Mouse (Mus musculus): ENCODE measurements around the gene Sult5a1.

DNA sequence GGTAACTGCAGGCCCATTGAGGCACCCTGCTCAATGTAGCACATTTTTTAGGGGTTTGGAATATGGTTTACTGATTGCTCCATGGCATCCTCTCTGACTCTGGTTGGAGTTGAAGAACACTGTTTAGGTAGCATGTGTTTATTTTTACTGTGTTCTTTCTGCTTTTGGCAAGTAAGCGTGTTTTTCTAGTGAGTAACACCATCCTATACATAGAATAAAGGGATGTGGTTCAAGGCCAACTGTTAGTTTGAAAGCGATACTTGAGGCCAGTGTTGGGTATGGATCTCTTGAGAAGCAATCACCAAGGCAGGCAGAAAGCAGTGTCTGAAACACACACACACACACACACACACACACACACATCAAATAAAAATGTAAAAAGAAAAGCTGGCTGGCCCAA, 29.9 kb upstream of the Sult5a1 start:
- TF ChIP-seq POLR2A (IDR thresholded peaks at IDR 0.05; ENCODE audit: borderline replicate concordance, insufficient read depth, low read length) (no peak), CTCF (IDR thresholded peaks at IDR 0.05; ENCODE audit: borderline replicate concordance, insufficient read depth, low read depth, low read length) (no peak)

All from cerebellum, adult 2 months (tissue).